Mouse (Mus musculus) kidney, adult 2 months (tissue): ENCODE measurements at regions not wholly inside any gene's neighbourhood (a gene's known extent, or its start where the extent isn't known, plus 50 kb on each side); places are given as distances from the start of the nearest gene placed in this dataset.

Experiments used
- CTCF ChIP-seq: fragments of 200-500 bp; conservative IDR thresholded peaks from 2 replicates; pipeline ENCODE4 v1.5.1; 2011; ENCODE audit warnings: low read depth, mild to moderate bottlenecking, control low read depth, low read length, moderate library complexity, mixed read lengths; ENCODE audit not compliant: insufficient read depth, insufficient read length
- POLR2A ChIP-seq: fragments of 200-500 bp; IDR thresholded peaks from one replicate; pipeline ENCODE4 v1.6.1; 2011; ENCODE audit warnings: low read depth, low read length, control low read depth

GRCm38 (mm10) chr10:19123691-19124090, 108.2 kb upstream of the Tnfaip3 start:
- TF ChIP-seq POLR2A (no peak), CTCF (no peak)
